Mouse (Mus musculus): ENCODE results near the gene Grid2. TPM values are rescaled to one million over a fixed set of nuclear protein-coding genes. Genes with fewer than 3 reads are reported as not detected.
"Not testable (repeated sequence)": the region's sequence is repeated elsewhere in the genome, so short reads cannot be mapped to it uniquely, and the experiment has no call there.

Grid2 gene
- polyA plus RNA-seq, 1 experiment from 2014 or later = 1.3 TPM

GRCm38 (mm10) chr6:63417534-63417933 lies 161.9 kb downstream of the Grid2 start:
- Histone ChIP-seq H3K27me3 (no peaks in the 10 kb centered on the region), H3K9me3 (no peaks in the 10 kb centered on the region), H3K4me3 (no peak overlapping the region), H3K9ac (no peak overlapping the region), H3K36me3 (no peaks in the 10 kb centered on the region), H3K27ac (no peak overlapping the region), H3K4me1 (no peaks in the 10 kb centered on the region), H3K4me2 (no peak overlapping the region)
- ATAC-seq (ENCODE audit: insufficient number of reproducible peaks, low FRiP score, low TSS enrichment, low read depth) = no peak
- WGBS = 84% methylated on average over 1 of the region's 1 CpGs

- Histone ChIP-seq H3K27me3 (no peaks in the 10 kb centered on the region), H3K4me3 (no peak overlapping the region), H3K9ac (no peak overlapping the region), H3K36me3 (no peaks in the 10 kb centered on the region), H3K4me1 (no peaks in the 10 kb centered on the region), H3K27ac (no peak overlapping the region), H3K4me2 (no peak overlapping the region), H3K9me3 (no peaks in the 10 kb centered on the region)
- WGBS = 78% methylated on average over 2 of the region's 2 CpGs
- ATAC-seq (ENCODE audit: insufficient number of reproducible peaks, low FRiP score, low TSS enrichment, low read depth) = no peak
Observed at GRCm38 (mm10) chr6:63432751-63433150, 177.1 kb downstream of the Grid2 start.

GRCm38 (mm10) chr6:63448175-63448574 lies 192.5 kb downstream of the Grid2 start:
- Histone ChIP-seq H3K4me1 (no peaks in the 10 kb centered on the region), H3K4me2 (no peak overlapping the region), H3K27ac (no peak overlapping the region), H3K36me3 (no peaks in the 10 kb centered on the region), H3K9ac (no peak overlapping the region), H3K4me3 (no peak overlapping the region), H3K9me3 (no peaks in the 10 kb centered on the region), H3K27me3 (no peaks in the 10 kb centered on the region)
- no peak for ATAC-seq (ENCODE audit: insufficient number of reproducible peaks, low FRiP score, low TSS enrichment, low read depth)
- WGBS = 65% methylated on average over 2 of the region's 2 CpGs

GRCm38 (mm10) chr6:63482141-63482540 lies 226.5 kb downstream of the Grid2 start:
- Histone ChIP-seq H3K4me1 (no peaks in the 10 kb centered on the region), H3K27ac (no peak overlapping the region), H3K4me3 (no peak overlapping the region), H3K9me3 (no peaks in the 10 kb centered on the region), H3K27me3 (no peaks in the 10 kb centered on the region), H3K36me3 (no peaks in the 10 kb centered on the region), H3K9ac (no peak overlapping the region), H3K4me2 (no peak overlapping the region)
- no peak for ATAC-seq (ENCODE audit: insufficient number of reproducible peaks, low FRiP score, low TSS enrichment, low read depth)
- whole genome bisulfite sequencing = 71% methylated on average over 1 of the region's 1 CpGs

- no peak overlapping the region for H3K4me2 ChIP-seq
- H3K4me3 ChIP-seq = no peak overlapping the region
- H3K27ac ChIP-seq = no peak overlapping the region
- no peak for ATAC-seq (ENCODE audit: insufficient number of reproducible peaks, low FRiP score, low TSS enrichment, low read depth)
- no peaks in the 10 kb centered on the region for H3K27me3 ChIP-seq
- H3K4me1 ChIP-seq = no peaks in the 10 kb centered on the region
- H3K9me3 ChIP-seq = no peaks in the 10 kb centered on the region
- 81% methylated on average over 1 of the region's 1 CpGs for WGBS
- H3K9ac ChIP-seq = no peak overlapping the region
- no peaks in the 10 kb centered on the region for H3K36me3 ChIP-seq
Observed at GRCm38 (mm10) chr6:63515016-63515415, 259.3 kb downstream of the Grid2 start.

- H3K36me3 ChIP-seq = no peaks in the 10 kb centered on the region
- H3K9ac ChIP-seq = no peak overlapping the region
- no peaks in the 10 kb centered on the region for H3K4me1 ChIP-seq
- ATAC-seq (ENCODE audit: insufficient number of reproducible peaks, low FRiP score, low TSS enrichment, low read depth) = no peak
- H3K9me3 ChIP-seq = no peaks in the 10 kb centered on the region
- no peak overlapping the region for H3K4me2 ChIP-seq
- 82% methylated on average over 6 of the region's 6 CpGs for WGBS
- H3K4me3 ChIP-seq = no peak overlapping the region
- no peaks in the 10 kb centered on the region for H3K27me3 ChIP-seq
- H3K27ac ChIP-seq = no peak overlapping the region
Observed at GRCm38 (mm10) chr6:63515957-63516356, 260.3 kb downstream of the Grid2 start.

GRCm38 (mm10) chr6:63531751-63532150 lies 276.1 kb downstream of the Grid2 start:
- no peak overlapping the region for H3K4me2 ChIP-seq
- no peaks in the 10 kb centered on the region for H3K27me3 ChIP-seq
- 71% methylated on average over 2 of the region's 2 CpGs for WGBS
- no peak for ATAC-seq (ENCODE audit: insufficient number of reproducible peaks, low FRiP score, low TSS enrichment, low read depth)
- H3K36me3 ChIP-seq = no peaks in the 10 kb centered on the region
- no peak overlapping the region for H3K4me3 ChIP-seq
- H3K27ac ChIP-seq = no peak overlapping the region
- H3K9ac ChIP-seq = no peak overlapping the region
- no peaks in the 10 kb centered on the region for H3K4me1 ChIP-seq
- H3K9me3 ChIP-seq = no peaks in the 10 kb centered on the region

GRCm38 (mm10) chr6:63532901-63533300 lies 277.2 kb downstream of the Grid2 start:
- H3K9ac ChIP-seq = no peak overlapping the region

GRCm38 (mm10) chr6:63547741-63548140 lies 292.1 kb downstream of the Grid2 start:
- 76% methylated on average over 4 of the region's 4 CpGs for WGBS

More at GRCm38 (mm10) chr6:63532901-63533300, 277.2 kb downstream of the Grid2 start:
- no peak overlapping the region for H3K4me2 ChIP-seq
- no peak overlapping the region for H3K4me3 ChIP-seq
- H3K27ac ChIP-seq = no peak overlapping the region
- H3K27me3 ChIP-seq = no peaks in the 10 kb centered on the region
- H3K9me3 ChIP-seq = no peaks in the 10 kb centered on the region
- no peaks in the 10 kb centered on the region for H3K4me1 ChIP-seq
- H3K36me3 ChIP-seq = no peaks in the 10 kb centered on the region
- no peak for ATAC-seq (ENCODE audit: insufficient number of reproducible peaks, low FRiP score, low TSS enrichment, low read depth)

GRCm38 (mm10) chr6:63568741-63569140 lies 313.1 kb downstream of the Grid2 start:
- 83% methylated on average over 1 of the region's 1 CpGs for WGBS
- H3K27ac ChIP-seq; H3K36me3 ChIP-seq; H3K9ac ChIP-seq; H3K4me1 ChIP-seq; H3K9me3 ChIP-seq; H3K27me3 ChIP-seq; H3K4me3 ChIP-seq; ATAC-seq (ENCODE audit: insufficient number of reproducible peaks, low FRiP score, low TSS enrichment, low read depth); H3K4me2 ChIP-seq: not testable (repeated sequence)

More at GRCm38 (mm10) chr6:63547741-63548140, 292.1 kb downstream of the Grid2 start:
- Histone ChIP-seq H3K9me3 (no peaks in the 10 kb centered on the region), H3K27me3 (no peaks in the 10 kb centered on the region), H3K27ac (no peak overlapping the region), H3K4me3 (no peak overlapping the region), H3K9ac (no peak overlapping the region), H3K4me2 (no peak overlapping the region), H3K4me1 (no peaks in the 10 kb centered on the region), H3K36me3 (no peaks in the 10 kb centered on the region)
- no peak for ATAC-seq (ENCODE audit: insufficient number of reproducible peaks, low FRiP score, low TSS enrichment, low read depth)

- no peak for ATAC-seq (ENCODE audit: insufficient number of reproducible peaks, low FRiP score, low TSS enrichment, low read depth)
- Histone ChIP-seq H3K9ac (no peak overlapping the region), H3K4me2 (no peak overlapping the region), H3K36me3 (no peaks in the 10 kb centered on the region), H3K4me1 (no peaks in the 10 kb centered on the region), H3K27ac (no peak overlapping the region), H3K4me3 (no peak overlapping the region), H3K9me3 (no peaks in the 10 kb centered on the region), H3K27me3 (no peaks in the 10 kb centered on the region)
- WGBS = 80% methylated on average over 4 of the region's 4 CpGs
Observed at GRCm38 (mm10) chr6:63590681-63591080, 335.0 kb downstream of the Grid2 start.

- H3K27ac ChIP-seq = no peak overlapping the region
- H3K4me1 ChIP-seq = no peaks in the 10 kb centered on the region
- H3K4me2 ChIP-seq = no peak overlapping the region
- H3K9me3 ChIP-seq = no peaks in the 10 kb centered on the region
- WGBS = 32% methylated on average over 2 of the region's 2 CpGs
- ATAC-seq (ENCODE audit: insufficient number of reproducible peaks, low FRiP score, low TSS enrichment, low read depth) = no peak
- H3K4me3 ChIP-seq = no peak overlapping the region
- no peaks in the 10 kb centered on the region for H3K36me3 ChIP-seq
- no peak overlapping the region for H3K9ac ChIP-seq
- H3K27me3 ChIP-seq = no peaks in the 10 kb centered on the region
Observed at GRCm38 (mm10) chr6:63609570-63609969, 353.9 kb downstream of the Grid2 start.

- 85% methylated on average over 3 of the region's 3 CpGs for WGBS
Observed at GRCm38 (mm10) chr6:63635970-63636369, 380.3 kb downstream of the Grid2 start.

More at GRCm38 (mm10) chr6:63635970-63636369, 380.3 kb downstream of the Grid2 start:
- Histone ChIP-seq H3K9ac (no peak overlapping the region), H3K9me3 (no peaks in the 10 kb centered on the region), H3K4me3 (no peak overlapping the region), H3K36me3 (no peaks in the 10 kb centered on the region), H3K4me2 (no peak overlapping the region), H3K27ac (no peak overlapping the region), H3K27me3 (no peaks in the 10 kb centered on the region), H3K4me1 (no peaks in the 10 kb centered on the region)
- ATAC-seq (ENCODE audit: insufficient number of reproducible peaks, low FRiP score, low TSS enrichment, low read depth) = 0 out of 2 replicates have a peak, but pooled peaks have one; percentile 52

Measured in limb, embryonic 15.5 days (tissue).